Mouse (Mus musculus) liver, adult 2 months (tissue): ENCODE measurements around the gene Gm49337.

Experiments
- CTCF ChIP-seq: fragments of 200-500 bp; IDR thresholded peaks from 2 replicates; pipeline ENCODE4 v1.5.1; 2011; ENCODE audit warnings: low read depth, low read length, control low read depth
- POLR2A ChIP-seq: fragments of 200-500 bp; IDR thresholded peaks from 2 replicates; pipeline ENCODE4 v1.6.1; 2011; ENCODE audit warnings: low read length, control low read depth; ENCODE audit not compliant: insufficient read depth; ENCODE audit errors: extremely low read depth

GRCm38 (mm10) chr4:116204422-116204821 is 31.2 kb downstream of the Gm49337 start:
- TF ChIP-seq POLR2A (no peak), CTCF (no peak)
